Mouse (Mus musculus) adrenal gland, postnatal 36 days (tissue): ENCODE data around the gene Btg1. TPM values are rescaled to one million over a fixed set of nuclear protein-coding genes. Genes with fewer than 3 reads are reported as not detected.

Experiments
- DNase-seq, 2 experiments: peaks; one replicate each; pipeline ENCODE4 v3.0.0; 2021; ENCODE audit warnings: mixed read lengths in 1 of 2
- total RNA-seq, 2 experiments: library from RNA; stranded (reverse); gene quantifications; 2 replicates each; pipeline ENCODE4 v1.2.3; 2021

The Btg1 gene
- total RNA-seq, 2 experiments from 2014 or later: 131 to 248 TPM

GRCm38 (mm10) chr10:96663739-96664430 is 47.1 kb downstream of the Btg1 start:
- DNase-seq: no peak
